Mouse (Mus musculus) lung, adult 2 months (tissue): ENCODE data around the gene Fbln5.

Experiments used
- CTCF ChIP-seq: fragments of 200-500 bp; IDR thresholded peaks from 2 replicates; pipeline ENCODE4 v1.5.1; 2011; ENCODE audit warnings: mild to moderate bottlenecking, low read length, control low read depth; ENCODE audit not compliant: insufficient read depth
- POLR2A ChIP-seq: fragments of 200-500 bp; IDR thresholded peaks from 2 replicates; pipeline ENCODE4 v1.6.1; 2011; ENCODE audit warnings: low read depth, mild to moderate bottlenecking, control low read depth, low read length, borderline replicate concordance; ENCODE audit errors: extremely low read depth

GRCm38 (mm10) chr12:101833115-101833506, 14.3 kb upstream of the Fbln5 start:
- no peak for TF ChIP-seq CTCF
- TF ChIP-seq POLR2A = no peak
